Mouse (Mus musculus) liver, embryonic 11.5 days (tissue): ENCODE results near the gene Usp4. TPM values are rescaled to one million over a fixed set of nuclear protein-coding genes. Genes with fewer than 3 reads are reported as not detected.

Source experiments
- ATAC-seq: fragments of 200-750 bp; cut with Nextera tagmentation; replicated peaks from 2 replicates; pipeline ENCODE4 v1.8.0; 2017; ENCODE audit warnings: moderate number of reproducible peaks, mild to moderate bottlenecking, moderate TSS enrichment, moderate library complexity; ENCODE audit not compliant: low FRiP score
- DNase-seq: peaks from one replicate; pipeline ENCODE4 v3.0.0-alpha.2; 2017; ENCODE audit warnings: low spot score
- H3K27ac ChIP-seq: fragments of 300-500 bp; sonication (generic); 2 replicates; pipeline ENCODE4 v1.5.1; 2014; ENCODE audit warnings: mild to moderate bottlenecking, low read depth, low read length, control low read depth
- H3K27me3 ChIP-seq: fragments of 300-500 bp; sonication (generic); replicated peaks from 2 replicates; pipeline ENCODE4 v1.6.1; 2014; ENCODE audit warnings: low read length, mixed read lengths; ENCODE audit not compliant: control insufficient read depth, insufficient read depth
- H3K36me3 ChIP-seq: fragments of 300-500 bp; sonication (generic); 2 replicates; pipeline ENCODE4 v1.6.1; 2014; ENCODE audit warnings: mild to moderate bottlenecking, low read length, moderate library complexity, mixed read lengths; ENCODE audit not compliant: control insufficient read depth, insufficient read depth
- H3K4me1 ChIP-seq: fragments of 300-500 bp; sonication (generic); replicated peaks from 2 replicates; pipeline ENCODE4 v1.6.1; 2014; ENCODE audit warnings: low read length, mixed read lengths; ENCODE audit not compliant: control insufficient read depth, insufficient read depth
- H3K4me2 ChIP-seq: fragments of 300-500 bp; sonication (generic); 2 replicates; pipeline ENCODE4 v1.6.1; 2014; ENCODE audit warnings: mild to moderate bottlenecking, control low read depth, moderate library complexity
- H3K4me3 ChIP-seq: fragments of 300-500 bp; sonication (generic); 2 replicates; pipeline ENCODE4 v1.5.1; 2014; ENCODE audit warnings: low read depth, low read length, control low read depth
- H3K9ac ChIP-seq: fragments of 300-500 bp; sonication (generic); 2 replicates; pipeline ENCODE4 v1.6.1; 2014; ENCODE audit warnings: low read depth, low read length, control low read depth
- H3K9me3 ChIP-seq: fragments of 300-500 bp; sonication (generic); 2 replicates; pipeline ENCODE4 v1.6.1; 2016; ENCODE audit warnings: low read length, inconsistent platforms, mixed read lengths; ENCODE audit not compliant: control insufficient read depth
- WGBS: fragments of 180-500 bp; shearing (Covaris S2); extraction: QIAGEN DNeasy Blood & Tissue Kit; methylation state at CpG from one replicate; pipeline ENCODE4 v1.1.7; 2014; 5-methylcytosine and 5-hydroxymethylcytosine counted together
- polyA plus RNA-seq: library from polyadenylated mRNA; unstranded; fragments of >200 nt; fragmentation: Nextera tagmentation; extraction: Ambion mirVana; gene quantifications from 2 replicates; pipeline ENCODE4 v1.2.1, GENCODE M21; 2014

Usp4 gene
- polyA plus RNA-seq, 1 experiment from 2014 or later: 114 TPM

DNA sequence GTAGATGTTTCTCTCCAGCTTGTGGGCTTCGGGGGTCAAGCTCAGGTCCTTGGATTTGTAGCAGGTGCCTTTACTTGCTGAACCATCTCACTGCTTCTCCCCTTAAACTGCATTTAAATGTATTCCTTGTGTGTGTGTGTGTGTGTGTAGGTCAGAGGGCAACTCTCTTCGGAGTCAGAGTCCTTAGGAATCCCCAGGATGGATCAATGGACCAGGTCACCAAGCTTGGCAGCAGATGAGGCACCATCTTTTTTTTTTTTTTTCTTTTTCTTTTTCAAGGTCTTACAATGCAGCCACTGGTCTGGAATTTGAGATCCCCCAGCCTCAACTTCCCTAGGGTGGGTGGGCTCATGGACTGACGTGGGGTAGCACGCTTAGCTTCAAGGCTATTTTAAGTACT lies 3.2 kb upstream of the Usp4 start:
- peak overlapping the region; percentile 43 for H3K9ac ChIP-seq
- no peaks in the 10 kb centered on the region for H3K9me3 ChIP-seq
- ATAC-seq (no peak), DNase-seq (no peak)
- H3K27ac ChIP-seq: peak overlapping the region; percentile 98
- 81% methylated on average over 4 of the region's 4 CpGs for WGBS
- no peaks in the 10 kb centered on the region for H3K27me3 ChIP-seq
- H3K4me2 ChIP-seq: peak overlapping the region; percentile 25
- H3K36me3 ChIP-seq: peaks cover 7% of the 10 kb centered on the region; the same call in 1 of the 2 replicates
- peaks cover 53% of the 10 kb centered on the region for H3K4me1 ChIP-seq
- no peak overlapping the region for H3K4me3 ChIP-seq

GRCm38 (mm10) chr9:108347024-108347423 lies 629 bp upstream of the Usp4 start:
- Histone ChIP-seq H3K27me3 (no peaks in the 10 kb centered on the region), H3K9ac (peak overlapping the region; percentile 92), H3K9me3 (no peaks in the 10 kb centered on the region), H3K4me1 (peaks cover 47% of the 10 kb centered on the region), H3K36me3 (peaks cover 19% of the 10 kb centered on the region), H3K4me2 (peak overlapping the region; percentile 77), H3K4me3 (peak overlapping the region; percentile 98), H3K27ac (peak overlapping the region; percentile 87)
- ATAC-seq (no peak), DNase-seq (no peak)
- 9% methylated on average over 11 of the region's 11 CpGs for WGBS

GRCm38 (mm10) chr9:108348290-108348680 lies 632 bp downstream of the Usp4 start:
- ATAC-seq (no peak; the same call in 1 of the 2 replicates), DNase-seq (no peak)
- peak overlapping the region; percentile 77 for H3K4me2 ChIP-seq
- peak overlapping the region; percentile 92 for H3K9ac ChIP-seq
- peaks cover 28% of the 10 kb centered on the region for H3K36me3 ChIP-seq
- H3K4me3 ChIP-seq: peak overlapping the region; percentile 98
- 5% methylated on average over 14 of the region's 14 CpGs for WGBS
- H3K9me3 ChIP-seq: no peaks in the 10 kb centered on the region
- H3K27ac ChIP-seq: peak overlapping the region; percentile 87
- peaks cover 34% of the 10 kb centered on the region for H3K4me1 ChIP-seq
- H3K27me3 ChIP-seq: no peaks in the 10 kb centered on the region

GRCm38 (mm10) chr9:108349727-108350126 lies 2.1 kb downstream of the Usp4 start:
- ATAC-seq: peak; percentile 57
- Histone ChIP-seq H3K27me3 (no peaks in the 10 kb centered on the region), H3K4me3 (peak overlapping the region; percentile 98), H3K9me3 (no peaks in the 10 kb centered on the region), H3K27ac (peak overlapping the region; percentile 43; the same call in 1 of the 2 replicates), H3K36me3 (peaks cover 34% of the 10 kb centered on the region), H3K4me1 (peaks cover 20% of the 10 kb centered on the region), H3K9ac (peak overlapping the region; percentile 53; the same call in 1 of the 2 replicates), H3K4me2 (peak overlapping the region; percentile 77)
- DNase-seq: no peak
- 60% methylated on average over 4 of the region's 4 CpGs for WGBS

GRCm38 (mm10) chr9:108378234-108378633 lies 30.6 kb downstream of the Usp4 start:
- Histone ChIP-seq H3K27me3 (no peaks in the 10 kb centered on the region), H3K4me3 (no peak overlapping the region), H3K4me1 (no peaks in the 10 kb centered on the region), H3K36me3 (peaks cover 59% of the 10 kb centered on the region), H3K27ac (no peak overlapping the region), H3K4me2 (no peak overlapping the region), H3K9me3 (no peaks in the 10 kb centered on the region), H3K9ac (no peak overlapping the region)
- WGBS: 73% methylated on average over 9 of the region's 9 CpGs
- ATAC-seq: no peak
- DNase-seq: no peak

- no peak for ATAC-seq
- no peak overlapping the region for H3K27ac ChIP-seq
- H3K4me1 ChIP-seq: no peaks in the 10 kb centered on the region
- H3K4me2 ChIP-seq: no peak overlapping the region
- WGBS: 91% methylated on average over 5 of the region's 5 CpGs
- H3K4me3 ChIP-seq: no peak overlapping the region
- no peaks in the 10 kb centered on the region for H3K9me3 ChIP-seq
- peaks cover 57% of the 10 kb centered on the region for H3K36me3 ChIP-seq
- no peak overlapping the region for H3K9ac ChIP-seq
- no peak for DNase-seq
- no peaks in the 10 kb centered on the region for H3K27me3 ChIP-seq
Observed at GRCm38 (mm10) chr9:108378736-108379135, 31.1 kb downstream of the Usp4 start.

DNA sequence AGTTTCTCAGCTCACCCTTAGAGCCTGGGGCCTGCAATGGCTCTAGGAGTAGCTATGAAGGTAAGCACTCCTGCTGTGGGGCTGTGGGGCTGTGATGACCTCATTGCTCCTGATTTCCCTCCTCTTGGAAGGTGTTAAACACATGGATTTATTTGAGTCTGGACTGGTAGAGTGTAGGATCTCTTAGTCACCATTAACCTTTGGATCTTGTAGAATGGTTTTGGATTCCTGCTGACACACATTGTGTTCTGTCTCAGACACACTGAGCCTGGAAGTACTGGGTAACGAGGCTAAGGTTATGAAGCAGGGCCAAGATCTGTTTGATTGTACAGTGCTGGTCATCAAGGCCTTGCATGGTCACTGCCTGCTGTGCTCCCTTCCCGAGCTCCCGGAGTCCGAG lies 31.6 kb downstream of the Usp4 start:
- no peaks in the 10 kb centered on the region for H3K4me1 ChIP-seq

GRCm38 (mm10) chr9:108381382-108381781 lies 33.7 kb downstream of the Usp4 start:
- no peak overlapping the region for H3K9ac ChIP-seq
- no peaks in the 10 kb centered on the region for H3K4me1 ChIP-seq
- H3K9me3 ChIP-seq: no peaks in the 10 kb centered on the region
- no peak overlapping the region for H3K27ac ChIP-seq
- no peak for ATAC-seq
- H3K27me3 ChIP-seq: no peaks in the 10 kb centered on the region
- H3K4me2 ChIP-seq: no peak overlapping the region
- 91% methylated on average over 9 of the region's 9 CpGs for WGBS
- H3K4me3 ChIP-seq: no peak overlapping the region
- no peak for DNase-seq
- H3K36me3 ChIP-seq: peaks cover 48% of the 10 kb centered on the region

More for the DNA sequence above, 31.6 kb downstream of the Usp4 start:
- no peaks in the 10 kb centered on the region for H3K27me3 ChIP-seq
- no peak for DNase-seq
- H3K9ac ChIP-seq: no peak overlapping the region
- peaks cover 54% of the 10 kb centered on the region for H3K36me3 ChIP-seq
- no peak overlapping the region for H3K4me3 ChIP-seq
- no peak for ATAC-seq
- H3K9me3 ChIP-seq: no peaks in the 10 kb centered on the region
- no peak overlapping the region for H3K4me2 ChIP-seq
- H3K27ac ChIP-seq: no peak overlapping the region
- WGBS: 90% methylated on average over 4 of the region's 4 CpGs

GRCm38 (mm10) chr9:108385006-108385405 lies 37.4 kb downstream of the Usp4 start:
- no peaks in the 10 kb centered on the region for H3K9me3 ChIP-seq
- H3K27ac ChIP-seq: no peak overlapping the region
- no peaks in the 10 kb centered on the region for H3K27me3 ChIP-seq
- ATAC-seq: no peak
- DNase-seq: no peak
- H3K36me3 ChIP-seq: peaks cover 58% of the 10 kb centered on the region
- H3K4me3 ChIP-seq: no peak overlapping the region
- 65% methylated on average over 7 of the region's 7 CpGs for WGBS
- no peak overlapping the region for H3K4me2 ChIP-seq
- H3K4me1 ChIP-seq: no peaks in the 10 kb centered on the region
- H3K9ac ChIP-seq: no peak overlapping the region
